Mouse (Mus musculus) testis, postnatal 10 days (tissue): Measurements from ENCODE around the gene Nacc2.

ENCODE experiments used
- DNase-seq: peaks from one replicate; pipeline ENCODE4 v3.0.0; 2021; ENCODE audit warnings: low spot score

The Nacc2 gene

GRCm38 (mm10) chr2:26139034-26139544 is 16.1 kb upstream of the Nacc2 start:
- DNase-seq, result peak; percentile 36

GRCm38 (mm10) chr2:26138252-26139033 is 15.4 kb upstream of the Nacc2 start:
- DNase-seq, result peak; percentile 53

- DNase-seq, result no peak
These were observed 11.6 kb upstream of the Nacc2 start for GRCm38 (mm10) chr2:26134591-26134990.

DNA sequence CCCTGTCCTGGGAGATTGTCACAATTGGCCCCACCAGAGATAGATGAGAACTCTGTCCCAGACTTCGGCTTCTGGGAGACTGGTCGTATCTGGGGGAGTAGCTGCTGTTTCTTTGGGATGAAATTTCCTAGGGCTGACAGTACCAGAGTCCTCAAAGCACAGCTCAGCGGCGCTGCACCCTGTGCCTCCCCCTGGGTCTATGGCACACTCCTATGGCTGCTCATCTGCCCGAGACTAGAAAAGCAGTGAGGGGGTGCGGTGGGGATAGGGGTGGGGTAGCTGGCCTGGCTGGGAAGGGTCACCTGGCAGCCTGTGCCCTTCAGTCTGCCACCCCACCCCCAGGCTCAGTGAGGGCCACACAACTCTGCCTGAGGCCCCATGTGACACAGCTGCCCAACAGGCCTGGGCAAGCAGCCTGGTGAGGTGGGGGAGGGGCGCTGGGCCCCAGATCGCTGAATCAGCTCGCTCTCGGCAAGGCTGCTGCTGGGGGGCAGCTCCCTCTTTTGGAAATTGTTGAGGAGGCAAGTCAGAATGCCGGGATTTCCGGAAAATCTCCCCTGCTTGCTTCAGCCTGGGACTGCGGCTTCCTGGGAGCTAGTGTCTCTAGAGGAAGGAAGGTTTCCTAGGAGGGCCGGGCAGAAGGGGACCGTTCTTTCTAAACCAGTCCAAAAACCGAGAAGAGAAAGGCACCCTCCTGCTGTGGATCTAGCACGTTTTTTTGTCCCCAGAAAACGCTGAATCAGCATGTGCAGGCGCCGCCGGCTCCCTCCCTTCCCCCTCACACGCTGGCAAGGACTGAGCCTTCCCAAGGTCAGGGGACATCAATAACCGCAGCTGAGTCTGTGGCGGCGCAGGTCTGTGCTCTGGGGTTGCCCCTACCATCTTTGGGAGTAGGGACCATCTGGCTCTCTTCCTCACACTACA is 9.9 kb upstream of the Nacc2 start:
- peak; percentile 92 for DNase-seq

- DNase-seq, result no peak
These were observed 8.3 kb upstream of the Nacc2 start for GRCm38 (mm10) chr2:26131327-26131726.

GRCm38 (mm10) chr2:26129962-26130361 is 6.9 kb upstream of the Nacc2 start:
- no peak for DNase-seq

- DNase-seq, result no peak
These were observed 6.3 kb upstream of the Nacc2 start for GRCm38 (mm10) chr2:26129346-26129745.

DNA sequence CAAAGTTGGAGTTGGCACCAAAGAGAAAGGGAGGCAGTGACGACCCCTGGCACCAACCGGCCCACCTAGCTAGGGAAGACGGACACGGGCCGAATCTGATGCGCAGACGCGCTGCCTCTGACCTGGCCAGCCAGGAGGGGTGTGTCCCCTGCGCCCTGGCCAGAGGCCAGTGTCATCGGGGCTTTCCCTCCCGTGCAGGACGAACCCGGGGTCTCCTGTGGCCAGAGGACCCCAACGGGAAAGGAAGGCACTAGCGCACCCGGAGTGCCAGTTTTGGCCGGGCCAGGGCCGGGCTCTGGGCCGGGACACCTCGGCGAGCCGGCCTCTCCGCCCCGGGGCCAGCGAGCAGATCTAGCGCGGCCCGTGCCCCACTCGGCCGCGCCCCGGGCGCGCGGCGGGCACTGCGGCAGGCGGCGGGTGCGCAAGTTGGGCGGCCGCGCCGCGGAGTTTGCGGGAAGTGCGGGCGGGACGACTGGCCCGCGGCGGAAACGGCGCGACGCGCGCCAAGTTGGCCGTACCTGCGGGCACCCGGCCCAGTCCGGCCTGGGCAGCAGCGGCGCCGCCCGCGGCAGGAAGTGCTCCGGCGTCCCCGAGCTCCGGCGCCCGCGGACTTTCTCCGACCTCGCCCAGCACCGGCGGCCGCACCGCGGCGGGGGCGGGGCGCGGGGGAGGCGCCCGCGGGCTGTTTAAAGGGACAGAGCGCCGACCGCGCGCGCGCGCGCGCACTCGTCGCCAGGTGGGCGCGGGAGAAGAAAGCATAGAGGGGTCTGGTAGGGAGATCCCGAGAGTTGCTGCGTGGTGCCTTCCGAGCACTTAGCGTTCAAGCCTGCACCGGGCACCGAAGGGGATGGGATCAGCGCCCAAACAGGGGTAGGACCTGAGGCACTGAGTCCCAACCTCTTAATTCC is 595 bp downstream of the Nacc2 start:
- peak; percentile 79 for DNase-seq

DNA sequence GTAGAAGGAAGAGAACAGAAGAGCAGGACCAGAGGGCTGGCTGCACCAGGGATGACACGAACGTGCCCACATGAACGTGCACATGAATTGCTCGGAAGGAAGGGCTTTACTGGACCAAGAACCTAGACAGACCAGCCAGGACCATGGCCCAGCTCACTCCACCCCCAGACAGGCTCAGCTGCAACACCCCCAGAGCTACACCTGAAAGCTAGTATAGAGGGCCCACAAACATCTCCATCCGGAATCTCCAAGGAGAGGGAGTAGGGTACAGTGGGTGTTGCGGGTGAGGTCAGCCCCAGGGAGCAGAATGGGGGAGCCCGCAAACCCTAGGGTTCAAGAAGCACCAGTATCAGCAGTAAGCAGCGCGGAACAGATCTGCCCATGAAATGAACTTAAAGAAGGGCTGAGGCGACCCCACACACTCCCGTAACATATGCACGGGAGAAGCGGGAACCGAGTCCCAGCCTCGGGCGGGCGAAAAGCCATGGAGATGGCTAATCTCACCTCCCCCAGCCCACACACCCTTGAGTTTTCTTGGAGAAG is 1.4 kb downstream of the Nacc2 start:
- DNase-seq, result peak; percentile 52

GRCm38 (mm10) chr2:26119626-26120025 is 3.4 kb downstream of the Nacc2 start:
- DNase-seq, result no peak

DNA sequence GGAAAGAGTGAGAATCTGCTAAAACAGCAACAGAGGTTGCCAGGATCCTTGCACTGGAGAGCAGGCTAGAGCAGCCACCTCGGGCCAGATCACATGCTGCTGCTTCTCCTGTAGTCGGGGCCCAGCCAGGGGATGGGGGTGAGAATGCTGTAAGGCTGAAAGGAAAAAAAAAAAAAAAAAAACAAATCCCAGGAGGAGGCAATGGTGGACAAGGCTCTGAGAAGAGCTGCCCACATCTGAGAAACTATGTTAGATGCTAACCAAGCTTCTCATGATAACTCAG is 3.8 kb downstream of the Nacc2 start:
- no peak for DNase-seq

GRCm38 (mm10) chr2:26118584-26119309 is 4.3 kb downstream of the Nacc2 start:
- DNase-seq, result no peak

- no peak for DNase-seq
These were observed 5.4 kb downstream of the Nacc2 start for GRCm38 (mm10) chr2:26117580-26117979.

DNA sequence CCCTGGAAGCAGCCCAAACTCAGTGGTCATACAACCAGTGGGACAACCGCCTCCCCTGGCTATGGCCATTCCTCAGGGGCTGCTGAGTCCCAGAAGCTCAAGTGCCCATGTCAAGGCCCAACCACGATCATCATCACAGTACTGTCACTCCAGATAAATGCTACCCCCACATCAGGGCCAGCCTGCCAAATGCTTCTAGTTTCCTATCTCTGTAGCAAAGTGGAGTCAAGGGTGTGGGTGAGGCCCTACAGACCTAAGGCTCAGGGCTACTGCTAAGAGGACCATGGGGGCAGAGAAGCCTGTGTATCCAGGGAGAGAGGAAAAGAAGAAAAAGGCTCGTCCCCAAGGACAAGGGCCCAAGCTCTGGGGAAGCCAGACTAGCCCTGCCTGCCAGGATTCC is 6.5 kb downstream of the Nacc2 start:
- DNase-seq, result no peak

GRCm38 (mm10) chr2:26115215-26115614 is 7.8 kb downstream of the Nacc2 start:
- DNase-seq, result no peak

DNA sequence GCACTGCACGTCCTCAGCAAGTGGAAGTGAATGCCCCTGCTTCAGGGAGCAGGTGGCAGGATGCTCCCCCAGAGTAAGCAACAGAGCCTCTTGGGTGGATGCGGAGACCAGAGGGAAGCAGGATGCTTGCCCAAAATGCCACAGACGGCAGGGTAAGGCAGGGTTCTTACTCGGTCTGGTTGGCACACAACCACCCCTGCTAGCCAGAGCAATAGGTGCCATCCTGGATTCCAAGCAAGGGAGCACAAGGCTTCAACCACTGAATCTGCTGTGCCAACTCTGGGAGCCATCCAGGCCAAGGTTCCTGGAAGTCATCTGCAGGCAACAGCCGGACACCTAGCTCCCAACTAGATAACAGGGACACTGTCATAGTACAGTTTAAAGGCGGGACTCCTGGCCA is 14.8 kb downstream of the Nacc2 start:
- no peak for DNase-seq

DNA sequence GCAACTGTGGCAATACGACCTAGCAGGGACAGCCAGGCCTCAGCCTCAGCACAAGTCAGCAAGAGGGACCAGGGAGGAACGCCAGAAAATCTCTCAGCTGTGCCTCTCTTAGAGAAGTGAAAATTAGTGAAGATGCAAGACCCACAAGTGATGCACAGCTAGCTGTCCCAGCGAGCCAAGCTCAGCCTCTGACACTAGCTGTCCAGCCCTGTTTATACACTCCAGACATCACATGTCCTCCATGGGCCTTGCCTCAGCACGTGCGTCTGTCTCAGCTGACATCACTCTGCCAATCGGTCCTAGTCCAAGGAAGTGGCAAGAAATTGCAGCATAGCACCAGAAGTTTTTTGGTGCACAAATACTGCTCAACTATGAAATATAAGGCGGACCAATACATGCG is 16.0 kb downstream of the Nacc2 start:
- no peak for DNase-seq

- DNase-seq, result no peak
These were observed 16.8 kb downstream of the Nacc2 start for GRCm38 (mm10) chr2:26106233-26106632.

DNA sequence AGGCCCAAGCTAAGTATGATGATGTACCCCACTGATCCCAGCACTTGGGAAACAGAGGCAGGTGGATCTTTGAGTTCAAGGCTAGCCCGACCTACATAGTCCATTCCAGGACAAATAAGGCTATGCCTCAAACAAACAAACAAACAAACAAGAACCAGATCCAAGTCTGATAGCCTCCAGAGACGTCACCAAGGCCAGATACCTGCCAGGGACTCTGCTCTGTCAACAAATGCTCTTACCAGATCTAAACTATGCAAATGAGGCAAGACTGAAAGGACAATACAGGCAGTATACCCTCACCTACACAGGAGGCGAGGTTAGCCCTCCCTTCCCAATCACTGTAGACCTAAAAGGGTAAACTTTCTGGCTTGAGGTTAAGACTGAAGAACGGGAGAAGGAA is 22.7 kb downstream of the Nacc2 start:
- DNase-seq, result no peak

DNA sequence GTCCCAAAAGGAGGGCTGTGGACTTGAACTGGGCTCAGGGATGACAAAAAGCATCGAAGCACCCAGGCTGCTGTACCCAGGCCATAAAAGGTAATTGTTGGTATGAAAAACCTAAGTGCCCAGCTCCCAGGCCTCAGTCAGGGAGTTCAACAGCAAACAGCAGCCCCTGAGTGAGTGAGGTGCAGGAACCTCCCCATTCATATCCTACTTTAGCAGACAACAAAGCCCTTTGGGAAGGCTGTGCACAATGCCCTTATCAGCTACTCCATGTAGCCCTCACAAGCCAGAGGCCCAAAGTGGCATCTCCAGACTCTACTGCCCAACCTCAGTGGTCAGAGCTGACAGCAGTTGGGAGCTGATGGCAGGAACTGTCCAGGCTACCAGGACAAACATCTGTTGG is 23.2 kb downstream of the Nacc2 start:
- DNase-seq, result no peak

GRCm38 (mm10) chr2:26099260-26099659 is 23.8 kb downstream of the Nacc2 start:
- no peak for DNase-seq
